Mouse (Mus musculus) embryo, embryonic 11 days (tissue): ENCODE data around the gene Prr5l.

Experiments used
- DNase-seq: peaks from one replicate; pipeline ENCODE4 v3.0.0-alpha.2; 2015

The Prr5l gene

GRCm38 (mm10) chr2:101882998-101883397 is at the start of gene Prr5l:
Gene Prr5l, minus strand, starts transcription at chr2:101883027.
- peak; percentile 24 for DNase-seq

GRCm38 (mm10) chr2:101932169-101932936 is 49.5 kb upstream of the Prr5l start:
- DNase-seq, result no peak

- no peak for DNase-seq
Measured at GRCm38 (mm10) chr2:101925591-101926188, 42.9 kb upstream of the Prr5l start.

- no peak for DNase-seq
Measured at GRCm38 (mm10) chr2:101925183-101925582, 42.4 kb upstream of the Prr5l start.

GRCm38 (mm10) chr2:101923181-101923580 is 40.4 kb upstream of the Prr5l start:
- DNase-seq, result no peak

GRCm38 (mm10) chr2:101922302-101922701 is 39.5 kb upstream of the Prr5l start:
- no peak for DNase-seq

- no peak for DNase-seq
Measured at GRCm38 (mm10) chr2:101920136-101920554, 37.3 kb upstream of the Prr5l start.

GRCm38 (mm10) chr2:101918518-101918917 is 35.7 kb upstream of the Prr5l start:
- DNase-seq, result peak; percentile 19

- no peak for DNase-seq
Measured at GRCm38 (mm10) chr2:101909326-101910080, 26.7 kb upstream of the Prr5l start.

- DNase-seq, result no peak
Measured at GRCm38 (mm10) chr2:101908773-101909172, 25.9 kb upstream of the Prr5l start.

- no peak for DNase-seq
Measured at GRCm38 (mm10) chr2:101907386-101908022, 24.7 kb upstream of the Prr5l start.

- DNase-seq, result no peak
Measured at GRCm38 (mm10) chr2:101906379-101906690, 23.5 kb upstream of the Prr5l start.

GRCm38 (mm10) chr2:101905534-101906378 is 22.9 kb upstream of the Prr5l start:
- peak; percentile 91 for DNase-seq

- no peak for DNase-seq
Measured at GRCm38 (mm10) chr2:101902196-101902595, 19.4 kb upstream of the Prr5l start.

GRCm38 (mm10) chr2:101896425-101897204 is 13.8 kb upstream of the Prr5l start:
- DNase-seq, result peak; percentile 19

GRCm38 (mm10) chr2:101894126-101894525 is 11.3 kb upstream of the Prr5l start:
- DNase-seq, result no peak

GRCm38 (mm10) chr2:101891143-101891542 is 8.3 kb upstream of the Prr5l start:
- peak; percentile 27 for DNase-seq

GRCm38 (mm10) chr2:101888886-101889285 is 6.1 kb upstream of the Prr5l start:
- no peak for DNase-seq

GRCm38 (mm10) chr2:101885768-101886438 is 3.1 kb upstream of the Prr5l start, which contains the start of gene Commd9:
Gene Commd9, plus strand, starts transcription at chr2:101886247.
- DNase-seq, result peak; percentile 95

GRCm38 (mm10) chr2:101884286-101884685 is 1.5 kb upstream of the Prr5l start:
- DNase-seq, result no peak
